Mouse (Mus musculus): ENCODE measurements around the gene Inpp1.

Inpp1 gene

GRCm38 (mm10) chr1:52816910-52817812, at the start of gene Inpp1:
Gene Inpp1, minus strand, starts transcription at chr1:52817688.
- DNase-seq (ENCODE audit: low spot score in 2 of 2) = peak; percentile 59 to 60

GRCm38 (mm10) chr1:52866007-52866406, 48.5 kb upstream of the Inpp1 start:
- no peak for DNase-seq (ENCODE audit: low spot score in 2 of 2)

GRCm38 (mm10) chr1:52864220-52864619, 46.7 kb upstream of the Inpp1 start:
- no peak for DNase-seq (ENCODE audit: low spot score in 2 of 2)

- DNase-seq (ENCODE audit: low spot score in 2 of 2) = no peak
These were observed 38.6 kb upstream of the Inpp1 start for GRCm38 (mm10) chr1:52855904-52856601.

GRCm38 (mm10) chr1:52854029-52854428, 36.5 kb upstream of the Inpp1 start:
- peak; percentile 12 to 61 for DNase-seq (ENCODE audit: low spot score in 2 of 2)

GRCm38 (mm10) chr1:52849422-52849821, 31.9 kb upstream of the Inpp1 start:
- no peak for DNase-seq (ENCODE audit: low spot score in 2 of 2)

- DNase-seq (ENCODE audit: low spot score in 2 of 2) = no peak
These were observed 29.1 kb upstream of the Inpp1 start for GRCm38 (mm10) chr1:52846556-52846955.

GRCm38 (mm10) chr1:52844782-52845665, 27.5 kb upstream of the Inpp1 start, which contains the start of gene Hibch:
Gene Hibch, plus strand, starts transcription at chr1:52844929.
- DNase-seq (ENCODE audit: low spot score in 2 of 2) = peak; percentile 96 to 98

GRCm38 (mm10) chr1:52844354-52844753, 26.9 kb upstream of the Inpp1 start:
- no peak for DNase-seq (ENCODE audit: low spot score in 2 of 2)

- no peak for DNase-seq (ENCODE audit: low spot score in 2 of 2)
These were observed 21.6 kb upstream of the Inpp1 start for GRCm38 (mm10) chr1:52839099-52839498.

- no peak for DNase-seq (ENCODE audit: low spot score in 2 of 2)
These were observed 292 bp upstream of the Inpp1 start for GRCm38 (mm10) chr1:52817813-52818147.

GRCm38 (mm10) chr1:52816232-52816891, 1.1 kb downstream of the Inpp1 start:
- DNase-seq (ENCODE audit: low spot score in 2 of 2) = no peak

- DNase-seq (ENCODE audit: low spot score in 2 of 2) = no peak
These were observed 9.0 kb downstream of the Inpp1 start for GRCm38 (mm10) chr1:52808456-52808855.

- DNase-seq (ENCODE audit: low spot score in 2 of 2) = no peak
These were observed 12.4 kb downstream of the Inpp1 start for GRCm38 (mm10) chr1:52805041-52805440.

GRCm38 (mm10) chr1:52802406-52802975, 15.0 kb downstream of the Inpp1 start:
- DNase-seq (ENCODE audit: low spot score in 2 of 2) = no peak

GRCm38 (mm10) chr1:52801651-52802050, 15.8 kb downstream of the Inpp1 start:
- no peak for DNase-seq (ENCODE audit: low spot score in 2 of 2)

GRCm38 (mm10) chr1:52800340-52800740, 17.1 kb downstream of the Inpp1 start:
- DNase-seq (ENCODE audit: low spot score in 2 of 2) = peak; percentile 37 to 49

GRCm38 (mm10) chr1:52799772-52800171, 17.7 kb downstream of the Inpp1 start:
- DNase-seq (ENCODE audit: low spot score in 2 of 2) = no peak

- DNase-seq (ENCODE audit: low spot score in 2 of 2) = peak; percentile 29 to 34
These were observed 18.3 kb downstream of the Inpp1 start for GRCm38 (mm10) chr1:52799056-52799726.

- DNase-seq (ENCODE audit: low spot score in 2 of 2) = no peak
These were observed 21.6 kb downstream of the Inpp1 start for GRCm38 (mm10) chr1:52795927-52796326.
